Mouse (Mus musculus) monocyte, adult 2 months (primary cell): ENCODE data around the gene Spef2.
"Not testable (repeated sequence)": the region's sequence is repeated elsewhere in the genome, so short reads cannot be mapped to it uniquely, and the experiment has no call there.

Experiments
- DNase-seq, 2 experiments: peaks; one replicate each; pipeline ENCODE4 v3.0.0; 2022; ENCODE audit warnings: low spot score in 2 of 2, low read depth in 1 of 2

Gene Spef2

GRCm38 (mm10) chr15:9564156-9564555 lies 184.5 kb downstream of the Spef2 start:
- no peak for DNase-seq

GRCm38 (mm10) chr15:9557264-9557663 lies 191.4 kb downstream of the Spef2 start:
- DNase-seq, result not testable (repeated sequence)

DNA sequence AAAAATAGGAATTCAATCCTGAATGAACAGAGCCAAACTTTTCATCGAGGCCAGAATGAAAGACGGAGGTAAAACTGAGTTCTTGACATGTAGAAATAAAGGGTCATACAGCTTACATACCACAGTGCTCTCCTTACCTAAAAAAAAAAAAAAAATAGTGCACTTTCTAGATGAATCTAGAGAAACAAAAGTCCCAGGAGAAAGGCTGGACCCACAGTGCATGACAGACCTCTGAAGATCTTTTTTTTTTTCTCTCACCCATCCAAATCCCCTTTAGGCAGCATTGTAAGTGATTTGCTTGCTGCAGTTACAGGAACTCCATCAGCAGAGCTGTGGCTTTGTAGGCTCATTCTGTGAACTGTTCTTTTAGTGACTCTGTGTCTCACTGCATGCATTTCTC lies 199.7 kb downstream of the Spef2 start:
- no peak for DNase-seq

DNA sequence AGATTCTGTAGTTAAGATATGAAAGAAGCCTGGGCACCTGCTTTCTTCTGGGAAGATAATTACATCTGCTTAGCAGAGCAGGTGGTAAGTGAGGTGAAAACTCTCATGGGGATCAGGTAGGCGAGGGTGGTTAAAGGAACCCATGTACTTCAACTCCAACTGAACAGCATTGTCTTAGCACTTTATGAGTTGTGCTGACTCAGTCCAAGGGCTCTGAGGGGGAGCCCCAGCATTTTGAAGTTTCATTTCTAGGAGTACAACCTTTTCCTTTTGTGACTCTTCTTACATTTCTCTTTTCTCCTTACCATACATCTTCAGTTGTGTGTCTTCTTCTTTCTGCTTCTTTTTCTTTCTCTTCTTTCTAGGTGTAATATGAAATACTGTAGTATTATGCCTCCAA lies 213.5 kb downstream of the Spef2 start:
- DNase-seq, result no peak

GRCm38 (mm10) chr15:9533356-9533902 lies 215.2 kb downstream of the Spef2 start:
- no peak for DNase-seq

GRCm38 (mm10) chr15:9530076-9530475 lies 218.6 kb downstream of the Spef2 start, which contains the start of gene Il7r:
Il7r (minus strand) TSS chr15:9530176.
- no peak for DNase-seq

GRCm38 (mm10) chr15:9529646-9530045 lies 219.0 kb downstream of the Spef2 start:
- DNase-seq, result no peak
